Mouse (Mus musculus) liver, embryonic 14.5 days (tissue): ENCODE measurements at regions not wholly inside any gene's neighbourhood (a gene's known extent, or its start where the extent isn't known, plus 50 kb on each side); places are given as distances from the start of the nearest gene placed in this dataset.

Experiments
- CTCF ChIP-seq: IDR thresholded peaks from 2 replicates; pipeline ENCODE4 v1.5.1; 2016; ENCODE audit warnings: antibody characterized with exemption, low read depth, control low read depth
- EP300 ChIP-seq: IDR thresholded peaks from 2 replicates; pipeline ENCODE4 v1.6.1; 2016; ENCODE audit warnings: antibody characterized with exemption, low read depth

DNA sequence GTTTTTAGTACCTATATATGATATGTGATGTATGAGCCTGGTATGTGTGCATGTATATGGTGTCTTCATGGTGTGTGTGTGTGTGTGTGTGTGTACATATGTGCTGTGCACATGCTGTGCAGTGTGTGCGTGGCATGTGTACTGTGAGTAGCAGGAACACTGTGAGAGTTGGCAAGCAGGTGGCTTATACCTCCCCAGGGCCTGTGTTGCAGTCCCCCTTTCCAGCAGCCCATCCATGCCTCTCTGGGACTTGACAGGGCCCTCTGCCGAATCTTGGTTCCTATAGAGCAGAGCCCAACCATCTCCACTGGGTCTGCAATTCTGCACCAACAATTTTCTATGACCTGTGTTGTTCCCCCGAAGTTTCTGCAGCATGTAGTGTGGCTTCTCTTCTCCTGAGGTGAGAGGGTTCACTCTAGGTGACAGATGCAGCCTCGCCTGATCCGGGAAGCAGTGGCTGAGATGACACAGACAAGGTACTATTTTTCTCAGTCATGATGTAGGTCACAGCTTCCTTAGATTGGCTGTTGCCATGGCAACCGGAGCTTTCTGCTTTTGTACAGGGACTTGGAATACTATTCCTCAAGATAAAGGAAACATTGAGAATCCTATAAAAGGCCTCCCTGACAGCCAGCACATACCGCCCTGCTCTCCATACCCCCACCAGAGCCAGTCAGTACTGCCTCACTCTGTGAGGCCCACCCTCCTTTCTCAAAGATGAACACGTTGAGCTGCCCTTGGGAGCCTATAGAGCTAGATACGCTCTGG lies 336.0 kb upstream of the Rnf32 start:
- TF ChIP-seq CTCF = no peak
- TF ChIP-seq EP300 = no peak
